Comparison of ENCODE assay signal across 8 mouse cellular contexts in the genomic region with DNA sequence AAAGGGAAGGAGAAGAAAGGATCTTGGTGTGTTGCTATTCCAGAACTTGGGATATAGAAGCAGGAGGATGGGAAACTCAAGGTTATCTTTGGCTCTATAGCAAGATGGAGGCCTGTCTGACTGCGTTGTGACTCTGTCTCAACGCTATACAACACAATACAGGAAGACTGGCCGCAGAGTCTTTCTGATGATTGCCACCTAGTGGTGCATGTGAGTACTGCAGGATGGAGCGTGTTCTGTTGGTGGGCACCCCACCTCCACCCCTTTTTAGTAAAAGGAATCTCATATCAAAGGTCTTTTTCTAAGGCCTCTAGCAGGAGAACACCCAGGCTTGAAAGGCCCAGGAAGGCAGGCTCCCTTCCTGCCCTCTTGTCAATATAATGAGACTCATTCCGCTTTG. TPM values are rescaled to one million over a fixed set of nuclear protein-coding genes. Genes with fewer than 3 reads are reported as not detected.
DNase-seq lines count a peak whose midpoint lies in the region; ATAC-seq and TF ChIP-seq lines count a peak whose summit lies in the region.

No protein-coding gene starts in this region.

- CTCF ChIA-PET in Patski (lab: Charles Lee), result interaction anchor here (0.7 to 5.0 kb wide), 5 partner anchors 94 to 225 kb away, joined by 3 to 25 read pairs (median 6); a partner anchor contains a TSS

- DNase-seq in forebrain, postnatal 0 days, result peak; percentile 89
- no peak for DNase-seq in Patski (ENCODE audit: low read depth, low spot score)
- DNase-seq in cerebellum, postnatal 14 days, result peak; percentile 90 to 95
- peak; percentile 83 to 90 for DNase-seq in left cerebral cortex, adult 18-20 months (ENCODE audit: low spot score in 2 of 2)
- peak; percentile 87 for DNase-seq in splenic B cell, adult 2 months (ENCODE audit: low read depth, low spot score)

- POLR2A ChIA-PET in Patski (lab: Charles Lee), result no interaction called here

- peak; percentile 61 for ATAC-seq in forebrain, postnatal 0 days
- ATAC-seq in forebrain, embryonic 16.5 days, result no peak
- ATAC-seq in Patski, result no peak
- ATAC-seq in granulocyte monocyte progenitor cell, adult 5-6 weeks (replicated peaks; ENCODE audit: poor library complexity, severe bottlenecking), result peak; percentile 65; the same call in 1 of the 2 replicates
- ATAC-seq in midbrain, embryonic 13.5 days, result peak; percentile 41; the same call in 1 of the 2 replicates

- H3K4me1 ChIP-seq in forebrain, postnatal 0 days (ENCODE audit: insufficient read depth), result no peaks in the 10 kb centered on the region
- peaks cover 9% of the 10 kb centered on the region; the same call in 1 of the 2 replicates for H3K4me1 ChIP-seq in forebrain, embryonic 16.5 days (replicated peaks; ENCODE audit: control insufficient read depth, insufficient read depth, low read length)
- 0 out of 2 replicates have a peak, but pooled peaks cover 6% of the 10 kb centered on the region for H3K4me1 ChIP-seq in midbrain, embryonic 13.5 days (replicated peaks)

- no peak overlapping the region for H3K4me2 ChIP-seq in forebrain, postnatal 0 days (ENCODE audit: low read depth)
- no peak overlapping the region for H3K4me2 ChIP-seq in forebrain, embryonic 16.5 days (ENCODE audit: low read length)
- no peak overlapping the region for H3K4me2 ChIP-seq in midbrain, embryonic 13.5 days (replicated peaks)

- H3K4me3 ChIP-seq in forebrain, postnatal 0 days (ENCODE audit: low read depth, low read length), result no peak overlapping the region
- H3K4me3 ChIP-seq in forebrain, embryonic 16.5 days (replicated peaks; ENCODE audit: low read length), result no peak overlapping the region
- no peak overlapping the region for H3K4me3 ChIP-seq in midbrain, embryonic 13.5 days (replicated peaks)

- no peaks in the 10 kb centered on the region for H3K9me3 ChIP-seq in forebrain, postnatal 0 days (ENCODE audit: low read length)
- no peaks in the 10 kb centered on the region for H3K9me3 ChIP-seq in forebrain, embryonic 16.5 days (ENCODE audit: control insufficient read depth, low read length)
- no peaks in the 10 kb centered on the region for H3K9me3 ChIP-seq in midbrain, embryonic 13.5 days

- no peaks in the 10 kb centered on the region for H3K36me3 ChIP-seq in forebrain, postnatal 0 days (ENCODE audit: insufficient read depth)
- no peaks in the 10 kb centered on the region for H3K36me3 ChIP-seq in forebrain, embryonic 16.5 days (ENCODE audit: control insufficient read depth, insufficient read depth)
- no peaks in the 10 kb centered on the region for H3K36me3 ChIP-seq in midbrain, embryonic 13.5 days
- H3K36me3 ChIP-seq in splenic B cell, adult 2 months (ENCODE audit: control insufficient read depth, insufficient read depth, low read length, poor library complexity, severe bottlenecking), result no peaks in the 10 kb centered on the region

- no peak overlapping the region for H3K27ac ChIP-seq in forebrain, postnatal 0 days (ENCODE audit: low read depth, low read length)
- H3K27ac ChIP-seq in forebrain, embryonic 16.5 days (ENCODE audit: low read length), result no peak overlapping the region
- no peak overlapping the region for H3K27ac ChIP-seq in midbrain, embryonic 13.5 days

- peak; percentile 95 for TF ChIP-seq CTCF in forebrain, postnatal 0 days (IDR thresholded peaks at IDR 0.05; ENCODE audit: low read depth)
- peak; percentile 92 for TF ChIP-seq CTCF in Patski (IDR thresholded peaks at IDR 0.05)

- 5% methylated on average over 5 of the region's 5 CpGs for WGBS in forebrain, postnatal 0 days
- WGBS in forebrain, embryonic 16.5 days, result 10% methylated on average over 5 of the region's 5 CpGs
- 11% methylated on average over 5 of the region's 5 CpGs for WGBS in midbrain, embryonic 13.5 days

- no peaks in the 10 kb centered on the region; the same call in 1 of the 2 replicates for H3K27me3 ChIP-seq in forebrain, postnatal 0 days (ENCODE audit: insufficient read depth, low read length)
- H3K27me3 ChIP-seq in forebrain, embryonic 16.5 days (replicated peaks; ENCODE audit: control insufficient read depth, insufficient read depth, low read length), result no peaks in the 10 kb centered on the region
- no peaks in the 10 kb centered on the region for H3K27me3 ChIP-seq in Patski
- peaks cover 5% of the 10 kb centered on the region; the same call in 1 of the 2 replicates for H3K27me3 ChIP-seq in midbrain, embryonic 13.5 days
- H3K27me3 ChIP-seq in splenic B cell, adult 2 months (ENCODE audit: control insufficient read depth, insufficient read depth, low read length, poor library complexity, severe bottlenecking), result no peaks in the 10 kb centered on the region

- in situ Hi-C loops in Patski (cut with MboI; ENCODE audit: low pct_unique_long_range_greater_than_20kb), result loop anchor here (5.0 kb wide), 1 partner anchor 165 kb away; no protein-coding TSS in a partner anchor

- H3K9ac ChIP-seq in forebrain, postnatal 0 days, result no peak overlapping the region
- H3K9ac ChIP-seq in forebrain, embryonic 16.5 days (replicated peaks; ENCODE audit: low read depth, low read length), result no peak overlapping the region
- no peak overlapping the region for H3K9ac ChIP-seq in midbrain, embryonic 13.5 days (replicated peaks)

RNA-seq across cellular contexts. Expression of a gene that starts 36.5 kb away (rescaled TPM):
- total RNA-seq in forebrain, postnatal 0 days (2014; rRNA removed), result 4.2 and 5.6 TPM in 2 replicates
- polyA plus RNA-seq in forebrain, postnatal 0 days (2015; fragmentation: Nextera tagmentation; extraction: Ambion mirVana), result 3.2 and 4.8 TPM in 2 replicates
- 3.0 and 3.3 TPM in 2 replicates for polyA plus RNA-seq in forebrain, embryonic 16.5 days (2015; fragmentation: Nextera tagmentation; extraction: Ambion mirVana)
- polyA plus RNA-seq in Patski (2021), result 11.9 TPM
- total RNA-seq in granulocyte monocyte progenitor cell, adult 5-6 weeks (2014; fragmentation: Nextera tagmentation), result 21.3 and 29.3 TPM in 2 replicates
- total RNA-seq in granulocyte monocyte progenitor cell, adult 5-6 weeks (2017), result 11.0 and 19.0 TPM in 2 replicates
- 10 to 100 TPM; 11.9 to 15.1 TPM for total RNA-seq in left cerebral cortex, adult 18-20 months (2021)
- 1.7 and 2.6 TPM in 2 replicates for polyA plus RNA-seq in midbrain, embryonic 13.5 days (2015; fragmentation: Nextera tagmentation; extraction: Ambion mirVana)

RNA-seq across cellular contexts. Expression of a gene that starts 59.7 kb away (rescaled TPM):
- total RNA-seq in forebrain, postnatal 0 days (2014; rRNA removed), result 3.2 and 5.8 TPM in 2 replicates
- polyA plus RNA-seq in forebrain, postnatal 0 days (2015; fragmentation: Nextera tagmentation; extraction: Ambion mirVana), result 0.77 TPM in 2 replicates
- polyA plus RNA-seq in forebrain, embryonic 16.5 days (2015; fragmentation: Nextera tagmentation; extraction: Ambion mirVana), result 2.8 and 4.8 TPM in 2 replicates
- 16.8 TPM for polyA plus RNA-seq in Patski (2021)
- total RNA-seq in granulocyte monocyte progenitor cell, adult 5-6 weeks (2014; fragmentation: Nextera tagmentation), result 10.9 and 16.7 TPM in 2 replicates
- total RNA-seq in granulocyte monocyte progenitor cell, adult 5-6 weeks (2017), result 5.2 and 9.6 TPM in 2 replicates
- 1 to 10 TPM; 5.7 to 5.9 TPM for total RNA-seq in left cerebral cortex, adult 18-20 months (2021)
- polyA plus RNA-seq in midbrain, embryonic 13.5 days (2015; fragmentation: Nextera tagmentation; extraction: Ambion mirVana), result 3.6 and 5.0 TPM in 2 replicates

Comparison
In these comparisons a context has a peak if more than half of its experiments do, and no peak if none do; other contexts are left out.
1. ATAC-seq: peak in forebrain, postnatal 0 days (single experiment), granulocyte monocyte progenitor cell, adult 5-6 weeks (single experiment) and midbrain, embryonic 13.5 days (single experiment); none in forebrain, embryonic 16.5 days (single experiment) and Patski (single experiment).